Mouse (Mus musculus): Measurements from ENCODE around the gene Olfr955. TPM values are rescaled to one million over a fixed set of nuclear protein-coding genes. Genes with fewer than 3 reads are reported as not detected.

The Olfr955 gene
- total RNA-seq (2017), result not detected in 2 replicates

DNA sequence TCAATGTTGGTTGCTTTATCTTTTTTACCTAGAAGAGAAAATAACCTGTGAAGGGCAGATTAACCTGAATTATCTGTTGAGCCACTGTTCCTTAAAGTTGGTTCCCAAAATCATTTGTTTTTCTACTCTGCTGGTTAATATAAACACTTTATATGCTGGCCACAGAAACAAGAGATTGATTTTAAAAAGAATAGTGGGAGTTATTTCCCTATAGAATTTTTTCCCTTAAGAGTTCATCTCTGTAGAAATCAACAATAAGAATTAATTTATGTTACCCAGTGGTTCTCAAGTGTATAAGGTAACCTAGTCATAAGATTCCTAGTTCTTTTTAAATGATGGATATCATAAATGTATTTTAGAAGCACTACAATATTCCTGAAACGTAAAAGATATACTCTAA lies at the start of gene Olfr955:
Olfr955 (minus strand) TSS at position 101 of the 400 bp plus-strand sequence.
- no peak for ATAC-seq (ENCODE audit: extremely low read depth, insufficient number of reproducible peaks, low FRiP score, poor library complexity, severe bottlenecking)

DNA sequence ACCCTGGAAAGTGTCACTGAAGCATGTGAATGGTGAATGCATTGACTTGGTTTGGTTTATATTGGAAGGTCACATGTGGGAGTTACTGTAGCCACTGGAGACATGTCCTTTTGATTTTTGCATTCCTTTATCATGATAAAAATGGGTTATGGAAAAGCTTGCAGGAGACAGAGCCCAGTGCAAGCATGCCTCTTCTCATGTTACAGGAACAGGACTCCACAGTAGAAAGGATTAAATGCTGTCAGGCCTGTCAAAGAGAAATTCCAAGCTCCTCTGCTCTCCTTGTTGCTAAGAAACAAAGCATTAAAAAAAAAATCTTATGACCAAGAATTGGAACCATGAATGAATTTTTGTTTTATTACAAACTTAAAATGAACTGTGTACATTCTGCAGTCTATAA lies 46.9 kb upstream of the Olfr955 start:
- ATAC-seq (ENCODE audit: extremely low read depth, insufficient number of reproducible peaks, low FRiP score, poor library complexity, severe bottlenecking), result no peak

DNA sequence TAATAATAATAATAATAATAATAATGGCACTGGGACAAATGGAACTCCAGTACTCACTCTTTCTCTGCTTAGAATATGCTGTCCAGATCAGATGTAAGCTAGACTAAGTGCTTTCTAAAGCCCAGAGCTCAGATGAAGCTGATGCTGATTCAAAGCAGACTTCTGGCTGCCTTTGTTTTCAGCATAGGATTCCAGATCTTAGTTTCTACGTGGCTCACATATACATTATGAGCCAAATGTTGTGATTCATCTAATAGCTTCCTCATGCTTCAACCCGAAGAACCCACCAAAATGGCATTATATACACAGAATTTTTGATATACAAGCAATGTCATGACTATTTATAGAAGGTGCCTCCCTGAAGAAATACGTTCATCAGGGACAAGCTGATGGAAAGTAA lies 43.8 kb upstream of the Olfr955 start, which contains the start of gene Olfr957:
Olfr957 (minus strand) TSS at position 279 of the 400 bp plus-strand sequence.
- no peak for ATAC-seq (ENCODE audit: extremely low read depth, insufficient number of reproducible peaks, low FRiP score, poor library complexity, severe bottlenecking)

DNA sequence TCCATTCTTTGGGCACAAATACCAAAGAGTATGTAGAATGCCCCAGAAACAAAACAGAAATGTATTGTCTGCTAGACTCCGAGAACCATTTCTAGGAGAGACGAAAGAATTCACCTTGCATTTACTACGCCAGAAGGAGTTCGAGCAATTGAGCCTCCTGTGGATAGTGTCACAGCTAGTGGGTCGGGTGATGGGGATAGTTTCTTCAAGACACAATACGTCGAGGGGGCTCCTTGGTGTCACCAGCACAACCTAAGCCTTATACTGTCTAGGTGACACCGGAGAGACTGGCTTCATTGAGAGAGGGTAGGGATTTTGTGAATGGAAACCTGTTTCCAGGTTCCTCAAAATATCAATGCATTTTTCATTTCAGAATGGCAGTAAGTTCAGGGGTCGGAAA lies 37.7 kb upstream of the Olfr955 start:
- no peak for ATAC-seq (ENCODE audit: extremely low read depth, insufficient number of reproducible peaks, low FRiP score, poor library complexity, severe bottlenecking)

DNA sequence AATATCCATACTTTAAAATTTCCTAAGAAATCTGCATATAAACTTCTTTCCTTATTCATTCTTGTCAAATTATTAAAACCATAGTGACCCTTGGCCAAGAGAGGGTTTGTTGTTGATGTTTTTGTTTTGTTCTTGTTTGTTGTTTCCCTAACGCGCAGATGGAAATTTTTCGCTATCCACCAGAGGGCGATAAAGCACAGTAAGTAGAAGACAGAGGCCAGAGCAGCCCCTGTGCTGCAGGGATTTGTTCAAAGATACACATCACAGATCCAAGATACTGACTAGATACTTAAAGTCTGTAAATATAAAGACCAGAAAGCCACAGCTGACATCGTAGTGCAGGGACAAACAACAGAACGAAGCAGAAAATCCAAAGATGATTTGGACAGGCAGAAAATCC lies 37.3 kb upstream of the Olfr955 start:
- no peak for ATAC-seq (ENCODE audit: extremely low read depth, insufficient number of reproducible peaks, low FRiP score, poor library complexity, severe bottlenecking)

DNA sequence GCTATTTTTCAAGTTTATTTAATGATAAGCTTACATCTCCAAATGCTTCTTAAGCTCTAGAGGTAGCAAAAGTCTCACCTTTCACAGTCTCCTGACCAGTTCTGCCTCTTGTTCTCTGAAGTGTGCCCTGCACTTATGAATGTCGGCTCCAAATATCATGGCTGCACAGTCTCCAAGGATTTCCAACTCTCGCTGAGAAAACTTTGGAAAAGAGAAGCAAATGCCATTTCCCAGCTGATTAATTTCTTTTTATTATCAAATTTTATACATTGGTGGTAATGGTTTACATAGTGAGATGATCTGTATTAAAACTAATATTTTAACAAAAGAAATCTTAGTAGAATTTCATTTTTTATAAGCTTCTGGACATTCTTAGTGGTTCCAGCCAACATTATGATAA lies 22.2 kb upstream of the Olfr955 start, which contains the start of gene Olfr44:
Olfr44 (minus strand) TSS at position 101 of the 400 bp plus-strand sequence.
- ATAC-seq (ENCODE audit: extremely low read depth, insufficient number of reproducible peaks, low FRiP score, poor library complexity, severe bottlenecking), result no peak

DNA sequence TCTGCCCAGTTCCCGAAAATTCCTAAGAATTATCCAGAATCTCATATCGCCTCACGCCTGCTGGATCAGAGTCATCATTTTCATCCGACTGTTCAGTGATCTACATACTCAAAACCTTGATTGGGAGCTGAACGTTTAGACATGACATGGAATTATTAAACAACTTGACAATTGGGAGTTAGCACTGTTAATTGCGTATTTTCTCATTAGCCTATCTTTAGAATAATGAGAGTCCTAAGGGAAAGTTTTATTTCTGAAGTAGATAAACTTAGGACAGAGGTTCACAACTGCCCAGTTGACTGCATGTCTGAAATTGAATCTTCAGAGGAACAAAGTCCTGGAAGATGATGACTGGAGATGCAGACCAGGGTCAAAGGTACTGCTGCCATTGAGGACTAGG lies 15.3 kb downstream of the Olfr955 start, which contains the start of gene Olfr954:
Olfr954 (plus strand) TSS at position 301 of the 400 bp plus-strand sequence.
- no peak for ATAC-seq (ENCODE audit: extremely low read depth, insufficient number of reproducible peaks, low FRiP score, poor library complexity, severe bottlenecking)

DNA sequence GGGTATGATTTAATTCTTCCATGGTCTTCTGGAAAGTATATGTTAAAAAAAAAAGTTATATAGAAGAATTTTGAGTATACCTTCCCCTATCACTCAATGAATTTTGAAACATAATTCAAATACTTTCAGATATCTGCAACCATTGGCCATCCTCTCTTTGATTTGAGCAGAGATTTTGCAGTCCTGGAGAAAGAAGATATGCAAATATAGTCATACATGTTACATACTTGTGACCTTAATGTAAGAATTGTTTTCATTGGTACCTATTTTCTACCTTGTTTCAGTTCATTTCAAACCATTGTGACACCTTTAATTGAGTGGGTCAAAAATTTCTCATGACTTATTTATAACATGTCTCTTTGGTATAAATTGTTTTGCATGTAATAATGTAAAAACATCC lies 44.7 kb downstream of the Olfr955 start, which contains the start of gene Olfr952:
Olfr952 (minus strand) TSS at position 101 of the 400 bp plus-strand sequence.
- ATAC-seq (ENCODE audit: extremely low read depth, insufficient number of reproducible peaks, low FRiP score, poor library complexity, severe bottlenecking), result no peak

Other genes starting within 250 kb of the Olfr955 start
- not detected in 2 replicates for gene Olfr1537, start 221.9 kb downstream of the Olfr955 start, total RNA-seq (2017)
- gene Olfr945, start 195.1 kb downstream of the Olfr955 start, total RNA-seq (2017), result 0.23 TPM in 1 of 2 replicates, not detected in the other
- gene Olfr948, start 145.9 kb downstream of the Olfr955 start, total RNA-seq (2017), result not detected in 2 replicates
- not detected in 2 replicates for gene Olfr951, start 84.5 kb downstream of the Olfr955 start, total RNA-seq (2017)
- gene Olfr952, start 44.8 kb downstream of the Olfr955 start, total RNA-seq (2017), result not detected in 2 replicates
- not detected in 2 replicates for gene Olfr954, start 15.2 kb downstream of the Olfr955 start, total RNA-seq (2017)
- 0.12 TPM in 1 of 2 replicates, not detected in the other for gene Olfr44, start 22.1 kb upstream of the Olfr955 start, total RNA-seq (2017)
- not detected in 2 replicates for gene Olfr957, start 43.9 kb upstream of the Olfr955 start, total RNA-seq (2017)
- not detected in 2 replicates for gene Olfr958, start 82.1 kb upstream of the Olfr955 start, total RNA-seq (2017)
- 0.12 TPM in 1 of 2 replicates, not detected in the other for gene Olfr959, start 103.6 kb upstream of the Olfr955 start, total RNA-seq (2017)
- gene AW551984, start 132.5 kb upstream of the Olfr955 start, total RNA-seq (2017), result not detected in 2 replicates
- gene Olfr148, start 138.7 kb upstream of the Olfr955 start, total RNA-seq (2017), result not detected in 2 replicates
- not detected in 2 replicates for gene Olfr960, start 149.4 kb upstream of the Olfr955 start, total RNA-seq (2017)
- gene Olfr961, start 173.1 kb upstream of the Olfr955 start, total RNA-seq (2017), result not detected in 2 replicates
- not detected in 2 replicates for gene Olfr963, start 195.3 kb upstream of the Olfr955 start, total RNA-seq (2017)
- not detected in 2 replicates for gene Olfr149, start 235.2 kb upstream of the Olfr955 start, total RNA-seq (2017)
- not detected in 2 replicates for gene Olfr965, start 239.4 kb upstream of the Olfr955 start, total RNA-seq (2017)

Data from neutrophil, adult 5-6 weeks (primary cell).